Mouse (Mus musculus): Measurements from ENCODE around the gene Rims1. TPM values are rescaled to one million over a fixed set of nuclear protein-coding genes. Genes with fewer than 3 reads are reported as not detected.

Rims1 gene
- polyA plus RNA-seq, 1 experiment from 2014 or later: 4.6 TPM

DNA sequence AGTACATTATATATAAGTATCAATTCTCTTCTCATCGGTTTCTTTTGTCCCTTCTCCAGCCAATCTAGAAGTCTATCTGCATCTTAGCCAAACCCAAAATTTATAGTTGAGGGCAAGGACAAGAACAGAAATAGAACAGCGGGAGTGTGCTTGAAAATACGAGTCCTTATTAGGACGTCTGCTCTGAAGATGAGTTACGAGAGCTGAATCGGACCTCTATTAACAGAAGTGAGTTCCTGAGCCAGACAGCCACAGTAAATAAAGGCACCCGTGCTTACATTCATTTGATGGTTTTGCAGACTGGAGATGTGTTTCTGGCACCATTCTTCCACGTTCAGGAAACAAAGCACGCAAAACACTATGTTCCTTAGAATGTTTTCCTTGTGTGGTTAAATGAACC, 466.9 kb downstream of the Rims1 start:
- no peak overlapping the region for H3K9ac ChIP-seq (ENCODE audit: low read depth, low read length)
- no peak overlapping the region for H3K27ac ChIP-seq (ENCODE audit: low read depth, low read length)
- H3K4me1 ChIP-seq (replicated peaks; ENCODE audit: control insufficient read depth, insufficient read depth, low read length): no peaks in the 10 kb centered on the region
- no peak for ATAC-seq (ENCODE audit: low FRiP score)
- no peaks in the 10 kb centered on the region for H3K27me3 ChIP-seq (ENCODE audit: control insufficient read depth, insufficient read depth, low read length)
- no peaks in the 10 kb centered on the region for H3K36me3 ChIP-seq (ENCODE audit: control insufficient read depth, insufficient read depth, low read length)
- no peak overlapping the region for H3K4me2 ChIP-seq (replicated peaks; ENCODE audit: low read depth, low read length)
- no peaks in the 10 kb centered on the region for H3K9me3 ChIP-seq (ENCODE audit: control insufficient read depth, low read length)
- no peak overlapping the region for H3K4me3 ChIP-seq (ENCODE audit: low read depth, low read length)
- WGBS: 87% methylated on average over 9 of the region's 9 CpGs
- no peak for DNase-seq (ENCODE audit: low spot score)

DNA sequence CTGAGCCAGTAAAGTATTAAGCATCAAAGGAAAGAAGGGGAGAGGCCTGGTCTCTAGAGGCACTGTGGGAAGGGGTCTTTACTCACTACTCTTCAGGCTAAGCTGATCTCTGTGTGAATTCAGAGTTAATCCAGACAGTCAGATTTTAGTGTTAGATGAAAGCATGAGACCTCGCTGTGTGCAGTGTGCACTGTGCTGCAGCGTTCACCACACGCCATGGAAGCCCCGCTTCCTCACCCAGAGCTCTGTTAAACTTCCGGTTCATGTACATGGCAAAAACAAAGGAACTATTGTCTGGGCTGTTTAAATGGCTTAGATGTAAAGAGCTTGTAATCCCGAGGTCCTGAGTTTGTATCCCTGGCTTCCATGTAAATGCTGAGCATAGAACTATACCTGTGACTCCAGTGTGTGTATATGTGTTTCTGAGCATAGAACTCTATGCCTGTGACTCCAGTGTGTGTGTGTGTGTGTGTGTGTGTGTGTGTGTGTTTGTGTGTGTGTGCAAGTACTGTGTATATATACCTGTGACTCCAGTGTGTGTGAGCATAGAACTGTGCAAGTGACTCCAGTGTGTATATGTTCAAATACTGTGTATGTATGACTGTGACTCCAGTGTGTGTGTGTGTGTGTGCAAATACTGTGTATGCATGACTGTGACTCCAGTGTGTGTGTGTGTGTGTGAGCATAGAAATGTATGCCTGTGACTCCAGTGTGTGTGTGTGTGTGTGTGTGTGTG, 484.7 kb downstream of the Rims1 start:
- Histone ChIP-seq H3K4me1 (replicated peaks; ENCODE audit: control insufficient read depth, insufficient read depth, low read length) (no peaks in the 10 kb centered on the region), H3K4me3 (ENCODE audit: low read depth, low read length) (no peak overlapping the region), H3K36me3 (ENCODE audit: control insufficient read depth, insufficient read depth, low read length) (no peaks in the 10 kb centered on the region), H3K4me2 (replicated peaks; ENCODE audit: low read depth, low read length) (no peak overlapping the region), H3K27ac (ENCODE audit: low read depth, low read length) (no peak overlapping the region), H3K9me3 (ENCODE audit: control insufficient read depth, low read length) (no peaks in the 10 kb centered on the region), H3K27me3 (ENCODE audit: control insufficient read depth, insufficient read depth, low read length) (no peaks in the 10 kb centered on the region), H3K9ac (ENCODE audit: low read depth, low read length) (no peak overlapping the region)
- DNase-seq (ENCODE audit: low spot score) (no peak), ATAC-seq (ENCODE audit: low FRiP score) (peak; percentile 43)
- WGBS: 62% methylated on average over 6 of the region's 6 CpGs

DNA sequence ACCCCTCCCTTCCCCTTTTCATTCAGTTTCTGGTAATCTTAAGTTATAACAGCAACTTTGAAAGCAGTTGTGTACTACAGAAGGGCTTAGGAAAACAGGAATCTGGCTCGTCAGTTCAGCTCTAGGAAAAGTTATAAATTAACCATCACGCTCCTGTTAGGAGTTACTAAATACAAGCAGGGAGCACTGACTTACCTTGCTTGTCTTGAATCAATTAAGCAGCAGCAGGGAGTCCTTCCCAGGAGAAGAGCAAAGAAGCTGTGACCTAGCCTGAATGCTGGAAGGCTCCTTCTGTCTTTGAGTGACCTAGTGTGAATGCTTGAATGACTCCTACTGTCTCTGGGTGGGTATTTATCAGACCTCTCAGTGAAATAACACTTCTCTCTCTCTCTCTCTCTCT, 490.3 kb downstream of the Rims1 start:
- no peaks in the 10 kb centered on the region for H3K27me3 ChIP-seq (ENCODE audit: control insufficient read depth, insufficient read depth, low read length)
- ATAC-seq (ENCODE audit: low FRiP score): no peak
- H3K9ac ChIP-seq (ENCODE audit: low read depth, low read length): no peak overlapping the region
- no peak overlapping the region for H3K27ac ChIP-seq (ENCODE audit: low read depth, low read length)
- H3K9me3 ChIP-seq (ENCODE audit: control insufficient read depth, low read length): no peaks in the 10 kb centered on the region
- no peaks in the 10 kb centered on the region for H3K36me3 ChIP-seq (ENCODE audit: control insufficient read depth, insufficient read depth, low read length)
- H3K4me2 ChIP-seq (replicated peaks; ENCODE audit: low read depth, low read length): no peak overlapping the region
- 16% methylated on average over 2 of the region's 2 CpGs for WGBS
- DNase-seq (ENCODE audit: low spot score): no peak
- H3K4me3 ChIP-seq (ENCODE audit: low read depth, low read length): no peak overlapping the region
- no peaks in the 10 kb centered on the region for H3K4me1 ChIP-seq (replicated peaks; ENCODE audit: control insufficient read depth, insufficient read depth, low read length)

DNA sequence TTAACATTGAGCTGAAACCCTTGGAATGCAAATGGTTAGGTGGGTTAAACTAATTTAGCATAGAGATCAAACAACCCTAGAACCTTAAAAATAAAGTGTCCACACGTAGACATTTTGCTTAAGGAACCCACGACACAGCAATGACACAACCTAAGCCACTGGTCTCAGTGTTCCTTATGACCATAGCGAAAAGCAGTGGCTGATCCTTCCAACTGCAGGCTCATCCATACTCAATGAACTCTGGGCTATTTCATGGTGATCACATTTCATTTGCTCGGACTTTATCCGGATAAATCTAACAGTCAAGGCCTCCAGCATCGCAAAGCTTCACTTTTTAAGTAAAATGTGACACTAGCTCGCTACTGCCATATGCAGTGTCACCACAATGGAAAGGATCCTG, 494.3 kb downstream of the Rims1 start:
- DNase-seq (ENCODE audit: low spot score) (no peak), ATAC-seq (ENCODE audit: low FRiP score) (no peak)
- H3K4me2 ChIP-seq (replicated peaks; ENCODE audit: low read depth, low read length): no peak overlapping the region
- no peaks in the 10 kb centered on the region for H3K36me3 ChIP-seq (ENCODE audit: control insufficient read depth, insufficient read depth, low read length)
- no peak overlapping the region for H3K4me3 ChIP-seq (ENCODE audit: low read depth, low read length)
- H3K9ac ChIP-seq (ENCODE audit: low read depth, low read length): no peak overlapping the region
- 83% methylated on average over 7 of the region's 7 CpGs for WGBS
- H3K27ac ChIP-seq (ENCODE audit: low read depth, low read length): no peak overlapping the region
- H3K27me3 ChIP-seq (ENCODE audit: control insufficient read depth, insufficient read depth, low read length): no peaks in the 10 kb centered on the region
- no peaks in the 10 kb centered on the region for H3K9me3 ChIP-seq (ENCODE audit: control insufficient read depth, low read length)
- H3K4me1 ChIP-seq (replicated peaks; ENCODE audit: control insufficient read depth, insufficient read depth, low read length): no peaks in the 10 kb centered on the region

DNA sequence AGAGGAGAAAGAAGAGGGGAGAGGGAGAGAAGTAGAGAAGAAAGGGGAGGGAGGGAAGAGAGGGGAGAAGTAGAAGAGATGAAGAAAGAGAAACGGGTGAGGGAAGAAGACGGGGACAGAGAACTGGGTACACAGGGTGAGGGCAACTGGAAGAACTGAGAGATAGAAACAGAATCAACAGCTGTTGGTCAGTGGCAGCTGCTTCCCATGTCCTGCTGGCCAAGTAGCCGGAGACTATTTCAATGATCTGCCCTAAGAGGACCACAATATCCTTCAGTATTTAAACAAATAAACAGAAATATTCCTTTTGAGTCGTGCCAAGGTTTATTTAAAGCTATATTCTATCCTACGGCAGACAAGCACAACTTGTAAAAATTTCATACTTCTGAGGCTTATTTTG, 499.3 kb downstream of the Rims1 start:
- ATAC-seq (ENCODE audit: low FRiP score) (no peak), DNase-seq (ENCODE audit: low spot score) (no peak)
- 85% methylated on average over 5 of the region's 5 CpGs for WGBS

DNA sequence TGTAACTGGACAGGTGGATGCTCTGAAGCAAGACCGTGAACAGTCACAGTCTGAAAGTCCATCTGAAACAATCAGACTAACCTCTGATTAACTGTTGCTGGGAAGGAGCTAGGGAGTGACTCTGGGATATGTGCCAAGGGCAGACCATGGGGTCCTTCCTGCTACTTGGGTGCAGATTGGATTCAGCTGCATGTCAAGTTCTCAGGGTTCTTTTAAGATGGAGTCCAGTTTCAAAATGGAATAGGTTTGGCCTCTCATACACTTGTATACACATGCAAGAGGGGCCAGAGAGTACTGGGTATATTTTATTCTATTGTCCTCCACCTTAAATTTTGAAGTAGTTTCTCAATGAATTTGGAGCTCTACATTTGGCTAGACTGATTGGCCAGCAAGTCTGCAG, 499.9 kb downstream of the Rims1 start:
- Histone ChIP-seq H3K36me3 (ENCODE audit: control insufficient read depth, insufficient read depth, low read length) (no peaks in the 10 kb centered on the region), H3K9ac (ENCODE audit: low read depth, low read length) (no peak overlapping the region), H3K27me3 (ENCODE audit: control insufficient read depth, insufficient read depth, low read length) (no peaks in the 10 kb centered on the region), H3K27ac (ENCODE audit: low read depth, low read length) (no peak overlapping the region), H3K4me2 (replicated peaks; ENCODE audit: low read depth, low read length) (no peak overlapping the region), H3K4me3 (ENCODE audit: low read depth, low read length) (no peak overlapping the region), H3K4me1 (replicated peaks; ENCODE audit: control insufficient read depth, insufficient read depth, low read length) (no peaks in the 10 kb centered on the region), H3K9me3 (ENCODE audit: control insufficient read depth, low read length) (no peaks in the 10 kb centered on the region)
- no peak for DNase-seq (ENCODE audit: low spot score)
- no peak for ATAC-seq (ENCODE audit: low FRiP score)
- 73% methylated on average over 1 of the region's 1 CpGs for WGBS

More for the DNA sequence above, 499.3 kb downstream of the Rims1 start:
- Histone ChIP-seq H3K9ac (ENCODE audit: low read depth, low read length) (no peak overlapping the region), H3K27ac (ENCODE audit: low read depth, low read length) (no peak overlapping the region), H3K27me3 (ENCODE audit: control insufficient read depth, insufficient read depth, low read length) (no peaks in the 10 kb centered on the region), H3K4me1 (replicated peaks; ENCODE audit: control insufficient read depth, insufficient read depth, low read length) (no peaks in the 10 kb centered on the region), H3K36me3 (ENCODE audit: control insufficient read depth, insufficient read depth, low read length) (no peaks in the 10 kb centered on the region), H3K4me3 (ENCODE audit: low read depth, low read length) (no peak overlapping the region), H3K9me3 (ENCODE audit: control insufficient read depth, low read length) (no peaks in the 10 kb centered on the region), H3K4me2 (replicated peaks; ENCODE audit: low read depth, low read length) (no peak overlapping the region)

DNA sequence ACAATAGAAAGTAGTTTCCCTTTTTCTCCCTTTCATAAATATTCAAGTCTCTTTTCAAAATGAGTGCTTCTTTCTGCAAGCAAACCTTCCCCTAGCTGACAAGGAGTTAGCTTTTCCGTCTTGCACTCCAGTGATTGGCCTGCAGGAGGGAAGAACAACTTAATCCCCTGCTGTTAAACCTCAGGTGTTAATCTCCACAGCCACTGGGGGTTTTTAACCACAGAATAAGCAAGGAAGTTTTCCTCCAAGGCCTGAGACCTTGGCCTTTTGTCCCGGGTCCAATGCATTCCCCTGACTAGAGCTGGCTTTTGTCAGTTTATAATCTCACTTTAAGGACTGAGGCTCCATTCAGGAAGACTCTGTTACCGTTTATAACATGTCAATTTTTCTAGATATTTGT, 511.8 kb downstream of the Rims1 start:
- WGBS: 30% methylated on average over 3 of the region's 3 CpGs
- Histone ChIP-seq H3K9me3 (ENCODE audit: control insufficient read depth, low read length) (no peaks in the 10 kb centered on the region), H3K4me2 (replicated peaks; ENCODE audit: low read depth, low read length) (no peak overlapping the region), H3K36me3 (ENCODE audit: control insufficient read depth, insufficient read depth, low read length) (no peaks in the 10 kb centered on the region), H3K9ac (ENCODE audit: low read depth, low read length) (no peak overlapping the region), H3K27me3 (ENCODE audit: control insufficient read depth, insufficient read depth, low read length) (no peaks in the 10 kb centered on the region), H3K27ac (ENCODE audit: low read depth, low read length) (no peak overlapping the region), H3K4me3 (ENCODE audit: low read depth, low read length) (no peak overlapping the region), H3K4me1 (replicated peaks; ENCODE audit: control insufficient read depth, insufficient read depth, low read length) (no peaks in the 10 kb centered on the region)
- ATAC-seq (ENCODE audit: low FRiP score) (no peak), DNase-seq (ENCODE audit: low spot score) (no peak)

DNA sequence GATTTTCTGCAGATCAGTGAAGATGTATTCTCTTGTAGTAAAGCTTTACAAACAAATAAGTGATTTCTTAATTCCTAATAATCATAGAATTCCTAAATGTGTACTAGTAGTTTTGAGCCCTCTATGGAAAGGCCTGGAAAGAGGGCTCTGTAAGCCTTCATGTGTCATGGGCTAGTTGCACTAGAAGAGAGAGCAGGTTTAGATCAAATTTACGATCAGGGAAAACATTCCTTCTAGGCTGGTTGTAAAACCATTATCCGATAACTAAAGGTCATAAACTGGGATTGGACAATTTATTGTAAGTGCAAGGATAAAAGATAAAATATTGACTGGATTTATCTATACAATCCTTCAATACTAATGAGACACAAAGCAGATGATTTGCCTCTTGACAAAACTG, 512.5 kb downstream of the Rims1 start:
- Histone ChIP-seq H3K4me1 (replicated peaks; ENCODE audit: control insufficient read depth, insufficient read depth, low read length) (no peaks in the 10 kb centered on the region), H3K27me3 (ENCODE audit: control insufficient read depth, insufficient read depth, low read length) (no peaks in the 10 kb centered on the region), H3K4me2 (replicated peaks; ENCODE audit: low read depth, low read length) (no peak overlapping the region), H3K9ac (ENCODE audit: low read depth, low read length) (no peak overlapping the region), H3K4me3 (ENCODE audit: low read depth, low read length) (no peak overlapping the region), H3K36me3 (ENCODE audit: control insufficient read depth, insufficient read depth, low read length) (no peaks in the 10 kb centered on the region), H3K9me3 (ENCODE audit: control insufficient read depth, low read length) (no peaks in the 10 kb centered on the region), H3K27ac (ENCODE audit: low read depth, low read length) (no peak overlapping the region)
- DNase-seq (ENCODE audit: low spot score): no peak
- ATAC-seq (ENCODE audit: low FRiP score): no peak
- WGBS: 90% methylated on average over 2 of the region's 2 CpGs

DNA sequence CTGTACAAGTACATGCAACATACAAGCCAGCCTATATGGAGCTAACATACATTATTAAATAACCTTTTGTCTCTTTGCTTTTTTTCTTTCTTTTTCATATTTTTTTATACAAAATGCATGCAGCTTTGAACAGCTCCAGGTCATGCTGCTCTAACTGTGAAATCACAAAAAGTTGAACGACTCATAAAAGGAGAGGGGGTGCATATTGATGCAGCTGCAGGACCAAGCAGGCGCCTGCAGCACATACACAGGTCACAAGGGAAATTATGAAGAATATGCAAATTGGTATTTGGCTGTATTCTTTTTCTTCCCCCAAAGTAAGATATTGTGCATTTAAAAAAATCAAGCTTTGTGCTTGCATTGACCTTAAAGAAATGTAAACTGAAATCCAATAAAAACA, 519.0 kb downstream of the Rims1 start:
- 71% methylated on average over 2 of the region's 2 CpGs for WGBS
- H3K4me3 ChIP-seq (ENCODE audit: low read depth, low read length): no peak overlapping the region
- H3K9ac ChIP-seq (ENCODE audit: low read depth, low read length): no peak overlapping the region
- DNase-seq (ENCODE audit: low spot score) (no peak), ATAC-seq (ENCODE audit: low FRiP score) (no peak)
- no peaks in the 10 kb centered on the region for H3K27me3 ChIP-seq (ENCODE audit: control insufficient read depth, insufficient read depth, low read length)
- no peak overlapping the region for H3K27ac ChIP-seq (ENCODE audit: low read depth, low read length)
- no peak overlapping the region for H3K4me2 ChIP-seq (replicated peaks; ENCODE audit: low read depth, low read length)
- H3K9me3 ChIP-seq (ENCODE audit: control insufficient read depth, low read length): no peaks in the 10 kb centered on the region
- H3K36me3 ChIP-seq (ENCODE audit: control insufficient read depth, insufficient read depth, low read length): no peaks in the 10 kb centered on the region
- H3K4me1 ChIP-seq (replicated peaks; ENCODE audit: control insufficient read depth, insufficient read depth, low read length): no peaks in the 10 kb centered on the region
